Mouse (Mus musculus) frontal cortex, postnatal 25 days (tissue): ENCODE results near the gene Gm45713.
"Not testable (repeated sequence)": the region's sequence is repeated elsewhere in the genome, so short reads cannot be mapped to it uniquely, and the experiment has no call there.

Source experiments
- DNase-seq, 2 experiments: peaks; one replicate each; pipeline ENCODE4 v3.0.0; 2022; ENCODE audit warnings: low spot score in 2 of 2

The Gm45713 gene

DNA sequence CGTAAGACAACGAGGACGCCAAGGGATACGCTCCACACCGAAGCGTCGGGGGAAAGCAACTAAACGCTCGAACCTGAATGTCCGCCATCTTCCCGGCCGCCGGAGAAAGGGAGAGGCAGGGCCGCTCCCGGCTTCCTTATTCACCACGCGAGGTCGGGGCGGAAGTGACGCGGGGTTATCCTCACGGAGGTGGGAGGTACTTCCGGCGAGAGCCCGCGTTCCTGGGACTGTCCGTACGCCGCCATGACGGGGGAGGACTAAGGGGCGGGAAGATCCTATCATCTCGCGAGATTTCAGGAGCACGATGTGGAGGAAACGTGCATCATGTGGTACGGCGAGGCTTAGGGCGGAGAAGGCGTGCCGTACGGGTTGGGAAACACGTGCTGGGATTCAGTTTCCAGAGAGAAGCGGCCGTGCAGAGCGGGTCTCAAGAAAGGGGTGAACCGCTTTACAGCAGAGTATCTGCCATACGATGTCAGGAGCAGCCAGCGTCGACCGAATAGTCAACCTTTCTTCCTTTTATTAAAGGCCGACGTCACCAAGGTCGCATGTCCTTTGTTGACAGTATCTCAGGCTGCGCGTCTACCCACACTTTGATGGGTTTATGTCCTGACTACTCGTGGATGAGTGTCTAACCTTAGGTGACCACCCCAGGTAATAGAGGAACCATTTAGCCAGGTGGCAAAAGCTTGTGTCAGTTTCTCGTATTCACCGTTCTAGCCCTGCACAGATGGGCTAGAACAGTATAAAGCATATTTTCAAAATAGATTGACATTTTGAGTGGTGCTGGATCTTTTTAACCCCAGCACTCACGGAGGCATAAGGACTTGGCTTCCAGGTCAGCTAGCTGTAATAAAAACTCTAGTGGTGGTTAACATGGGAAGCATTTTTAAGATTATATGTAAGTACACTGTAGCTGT is 11.5 kb downstream of the Gm45713 start, which contains the start of gene Rps11:
Gene Rps11, minus strand, starts transcription at position 216 of the 920 bp plus-strand sequence.
- DNase-seq = peak; percentile 94 to 97

DNA sequence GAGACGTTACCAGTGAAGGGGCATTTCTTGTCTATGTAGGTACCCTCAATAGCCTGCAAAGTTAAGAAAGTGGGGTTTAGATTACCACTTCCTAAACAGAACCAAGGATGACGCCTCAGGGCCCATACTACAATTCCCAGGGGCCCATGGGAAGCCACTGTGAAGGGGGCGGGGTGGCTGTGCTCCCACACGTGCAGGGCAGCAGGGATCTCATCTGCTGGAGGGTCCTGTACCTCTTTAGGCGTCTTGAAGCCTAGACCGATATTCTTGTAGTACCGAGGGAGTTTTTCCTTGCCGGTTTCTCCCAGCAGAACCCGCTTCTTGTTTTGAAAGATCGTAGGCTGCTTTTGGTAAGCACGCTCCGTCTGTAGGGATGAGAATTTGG is 12.9 kb downstream of the Gm45713 start:
- DNase-seq = no peak

DNA sequence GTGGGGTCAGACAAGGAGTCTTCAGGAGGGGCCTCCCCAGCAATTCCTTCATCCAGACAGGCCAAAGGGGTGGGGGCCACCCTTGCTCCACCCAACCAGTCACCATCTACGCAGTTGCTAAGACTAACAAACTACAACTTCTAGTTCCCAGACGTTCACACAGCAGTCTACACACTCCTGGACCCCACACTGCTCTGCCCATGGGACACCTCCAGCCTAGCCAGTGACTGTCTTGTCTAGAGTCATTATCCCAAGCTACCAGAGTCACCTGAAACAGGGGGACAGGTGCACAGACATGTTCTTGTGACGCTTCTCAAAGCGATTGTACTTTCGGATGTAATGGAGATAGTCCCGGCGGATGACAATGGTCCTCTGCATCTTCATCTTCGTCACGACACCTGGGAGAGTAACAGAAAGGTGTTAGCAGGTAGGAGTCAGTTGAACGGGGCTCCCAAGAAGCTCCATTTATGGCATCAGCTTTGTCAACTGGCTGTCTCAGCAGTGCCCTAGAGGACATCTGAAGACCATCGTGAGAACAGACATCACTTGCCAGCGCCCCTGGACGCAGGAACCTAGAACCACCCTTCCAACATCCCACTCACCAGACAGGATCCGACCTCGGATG is 13.4 kb downstream of the Gm45713 start:
- no peak for DNase-seq

DNA sequence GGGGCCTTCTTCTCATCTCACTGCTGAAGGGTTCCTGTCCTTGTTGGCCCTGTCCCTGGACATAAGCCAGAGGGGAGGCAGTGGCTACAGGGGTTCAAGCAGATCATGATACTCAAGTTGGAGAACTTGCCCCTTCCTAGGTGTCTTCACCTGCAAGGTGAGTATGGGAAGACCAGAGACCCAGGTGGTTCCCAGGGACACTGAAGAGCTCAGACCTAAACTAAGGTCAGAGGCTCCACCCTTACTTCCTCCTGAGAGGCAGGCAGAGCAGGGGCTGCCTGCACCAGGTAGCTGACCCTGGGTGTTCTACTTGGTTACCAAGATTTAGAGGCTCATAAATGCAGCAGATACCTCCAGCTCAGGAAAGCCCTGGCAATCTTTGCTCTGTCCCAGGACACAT is 14.1 kb downstream of the Gm45713 start:
- DNase-seq = no peak

DNA sequence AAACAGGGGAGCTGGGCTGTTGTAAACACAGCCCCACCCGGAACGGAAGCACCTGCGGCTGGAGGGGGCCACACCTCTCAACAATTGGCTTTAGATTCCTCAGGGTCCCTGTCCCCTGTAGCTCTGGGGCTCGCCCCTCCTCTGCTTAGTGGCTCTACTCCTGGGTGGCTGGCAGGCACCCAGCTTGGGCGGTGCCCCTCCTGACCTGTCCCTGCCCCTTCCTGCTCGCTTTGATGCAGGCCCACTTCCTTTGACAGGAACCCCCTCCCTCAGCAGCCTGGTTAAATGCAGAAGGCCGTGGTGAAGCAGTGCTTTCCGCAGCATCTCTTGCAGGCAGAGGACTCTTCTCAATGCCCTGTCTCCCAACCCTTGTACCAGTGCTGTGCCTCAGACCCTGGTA is 14.6 kb downstream of the Gm45713 start:
- no peak for DNase-seq

DNA sequence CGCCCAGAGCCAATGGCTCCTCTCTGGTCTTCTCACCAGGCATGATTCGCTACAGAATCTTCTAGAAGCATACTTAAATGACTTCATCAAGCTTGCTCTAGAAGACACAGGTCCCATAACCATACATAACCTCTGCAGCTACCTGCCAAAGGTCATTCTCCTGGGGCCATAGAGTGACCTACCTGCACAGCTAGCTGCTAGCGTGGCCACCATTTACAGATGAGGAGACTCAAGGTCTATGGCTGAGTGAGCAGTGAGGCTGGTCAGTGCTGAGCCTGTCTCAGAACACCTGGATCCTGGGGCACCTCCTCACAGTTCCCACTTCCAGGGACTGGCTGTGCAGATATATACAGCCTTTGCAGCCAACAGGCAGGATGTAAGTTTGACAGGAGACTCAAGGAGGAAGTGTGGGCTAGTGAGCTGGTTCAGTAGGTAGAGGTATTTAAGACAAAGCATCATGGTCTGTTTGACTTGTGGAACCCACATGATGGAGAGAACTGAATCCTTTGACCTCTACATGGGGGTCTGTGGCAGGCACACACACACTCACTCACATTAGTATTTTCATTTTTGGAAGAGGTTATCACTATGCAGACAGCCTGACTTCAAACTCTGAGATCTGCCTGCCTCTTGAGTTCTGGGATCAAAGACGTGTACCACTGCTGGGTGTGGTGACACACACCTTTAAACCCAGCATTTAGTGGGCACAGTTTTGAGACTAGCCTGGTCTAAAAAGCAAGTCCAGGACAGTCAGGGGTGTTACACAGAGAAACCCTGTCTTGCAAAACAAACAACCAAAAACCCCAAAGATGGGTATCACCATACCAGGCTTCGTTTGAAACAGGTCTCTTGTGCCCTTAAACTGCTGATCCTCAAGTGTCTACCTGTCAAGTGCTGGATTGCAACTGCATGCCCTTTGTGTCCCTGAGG is 16.0 kb downstream of the Gm45713 start:
- no peak for DNase-seq

DNA sequence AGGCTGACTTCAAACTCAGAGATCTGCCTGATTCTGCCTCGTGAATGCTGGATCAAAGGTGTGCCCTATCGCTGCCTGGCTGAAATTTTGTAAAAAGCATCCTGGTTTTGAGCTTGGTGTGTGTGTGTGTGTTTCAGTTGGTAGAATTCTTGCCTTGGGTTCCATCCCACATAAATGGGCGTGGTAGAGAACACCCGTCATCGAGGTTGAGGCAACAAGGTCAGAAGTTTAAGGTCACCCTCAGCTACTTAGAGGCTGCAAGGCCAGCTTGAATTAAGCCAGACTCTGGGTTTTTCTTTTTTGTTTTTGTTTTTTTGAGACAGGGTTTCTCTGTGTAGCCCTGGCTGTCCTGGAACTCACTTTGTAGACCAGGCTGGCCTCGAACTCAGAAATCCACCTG is 17.7 kb downstream of the Gm45713 start:
- no peak for DNase-seq

DNA sequence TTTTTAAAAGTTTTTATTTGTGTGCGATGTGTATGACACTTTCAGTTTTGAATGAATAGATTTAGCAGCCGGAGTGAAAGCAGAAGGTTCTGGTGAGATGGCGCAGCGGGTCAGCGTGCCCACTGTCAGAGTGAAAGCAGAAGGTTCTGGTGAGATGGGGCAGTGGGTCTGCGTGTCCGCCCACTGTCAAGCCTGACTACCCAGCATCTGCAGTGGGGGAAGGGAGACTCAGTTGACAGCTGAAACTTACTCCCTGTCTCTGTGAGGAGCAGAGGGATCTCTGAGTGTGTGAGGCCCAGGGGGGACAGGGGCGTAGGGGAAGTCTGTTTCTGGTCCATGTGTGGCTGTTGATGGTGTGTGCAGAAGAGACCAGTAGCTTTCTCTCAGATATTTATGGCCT is 18.5 kb downstream of the Gm45713 start:
- no peak for DNase-seq

DNA sequence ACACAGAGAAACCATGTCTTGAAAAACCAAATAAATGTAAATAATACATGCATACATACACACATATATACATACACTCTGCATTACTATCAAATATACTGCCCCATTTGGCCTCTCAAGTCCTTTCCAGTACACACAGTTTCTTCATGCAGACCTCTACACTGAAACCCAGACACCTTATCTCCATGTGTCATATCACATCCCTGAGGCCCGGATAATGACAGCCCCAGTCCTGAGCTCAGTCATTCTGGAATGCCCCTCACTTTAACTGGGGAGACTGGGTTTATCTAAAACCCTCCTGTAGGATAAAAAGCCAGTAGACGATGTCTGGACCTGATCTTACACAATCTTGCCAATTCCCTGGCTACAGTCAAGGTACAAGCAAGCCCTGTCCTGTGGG is 22.6 kb downstream of the Gm45713 start:
- DNase-seq = no peak

DNA sequence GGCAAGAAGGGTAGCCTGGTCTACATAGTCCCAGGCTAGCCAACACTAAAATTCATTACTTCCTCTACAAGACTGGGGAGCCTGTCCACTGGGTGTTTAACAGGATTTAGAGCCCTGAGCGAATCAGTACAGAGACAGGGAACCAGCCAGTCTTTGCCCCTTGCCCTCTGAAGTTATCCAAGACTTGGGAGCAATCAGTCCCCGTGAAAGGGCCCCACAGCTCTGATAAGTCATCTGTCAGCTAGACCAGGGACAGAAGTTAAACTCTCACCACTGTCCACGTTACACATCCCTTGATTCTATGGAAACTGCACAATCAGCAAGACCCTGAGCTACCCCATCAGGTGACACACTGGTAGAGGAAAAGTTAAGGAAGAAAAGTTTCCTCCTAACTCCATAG is 23.5 kb downstream of the Gm45713 start:
- no peak for DNase-seq

DNA sequence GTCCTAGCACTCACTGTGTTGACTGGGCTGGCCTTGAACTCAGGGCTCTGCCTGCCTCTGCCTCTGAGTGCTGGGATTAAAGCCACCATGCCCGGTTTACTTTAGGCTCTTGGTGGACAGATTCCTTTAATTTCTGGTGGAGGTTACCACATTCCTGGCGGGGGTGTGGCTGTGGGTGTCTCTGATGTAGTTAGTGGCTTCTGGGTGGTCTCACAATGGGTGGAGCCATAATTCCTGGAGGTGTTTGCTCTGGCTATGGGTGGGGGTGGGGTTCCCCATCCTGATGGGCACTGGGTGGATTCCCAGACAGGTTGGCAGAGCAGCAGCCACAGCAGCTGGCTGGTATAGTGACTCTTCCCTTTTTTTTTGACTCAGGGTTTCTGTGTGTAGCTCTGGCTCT is 24.1 kb downstream of the Gm45713 start:
- no peak for DNase-seq

DNA sequence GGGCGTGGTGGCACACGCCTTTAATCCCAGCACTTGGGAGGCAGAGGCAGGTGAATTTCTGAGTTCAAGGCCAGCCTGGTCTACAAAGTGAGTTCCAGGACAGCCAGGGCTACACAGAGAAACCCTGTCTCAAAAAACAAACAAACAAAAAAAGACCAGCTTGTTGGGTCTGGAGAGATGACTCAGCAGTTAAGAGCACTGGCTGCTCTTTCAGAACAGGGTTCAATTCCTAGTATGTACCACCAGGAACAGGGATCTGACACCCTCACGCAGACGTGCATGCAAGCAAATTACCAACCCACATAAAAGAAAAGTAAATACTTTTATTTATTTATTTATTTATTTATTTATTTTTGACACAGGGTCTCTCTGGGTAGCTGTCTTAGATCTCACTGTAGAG is 25.9 kb downstream of the Gm45713 start:
- DNase-seq = not testable (repeated sequence)

DNA sequence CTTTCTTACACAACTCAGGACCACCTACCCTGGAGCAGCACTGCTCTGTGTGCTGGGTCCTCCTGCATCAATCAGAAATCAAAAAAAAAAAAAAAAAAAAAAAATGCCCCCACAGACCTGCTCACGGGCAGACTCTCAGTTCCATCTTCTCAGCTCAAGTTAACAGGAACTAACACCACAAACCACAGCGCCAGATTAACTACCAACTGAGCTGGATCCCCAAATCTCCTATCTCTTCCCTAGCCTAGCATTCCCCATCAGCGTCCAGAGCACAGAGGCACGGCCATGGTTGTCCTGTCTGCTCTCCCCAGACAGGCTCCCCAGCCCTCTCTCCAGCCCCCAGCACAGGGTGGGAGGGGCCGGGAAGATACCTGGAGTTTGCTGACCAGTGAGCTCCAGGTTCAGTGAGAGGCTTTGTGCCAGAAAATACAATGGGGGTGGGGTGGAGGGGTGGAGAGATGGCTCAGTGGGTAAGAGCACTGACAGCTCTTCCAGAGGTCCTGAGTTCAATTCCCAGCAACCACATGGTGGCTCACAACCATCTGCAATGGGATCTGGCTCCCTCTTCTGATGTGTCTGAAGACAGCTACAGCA is 28.9 kb downstream of the Gm45713 start:
- no peak for DNase-seq

DNA sequence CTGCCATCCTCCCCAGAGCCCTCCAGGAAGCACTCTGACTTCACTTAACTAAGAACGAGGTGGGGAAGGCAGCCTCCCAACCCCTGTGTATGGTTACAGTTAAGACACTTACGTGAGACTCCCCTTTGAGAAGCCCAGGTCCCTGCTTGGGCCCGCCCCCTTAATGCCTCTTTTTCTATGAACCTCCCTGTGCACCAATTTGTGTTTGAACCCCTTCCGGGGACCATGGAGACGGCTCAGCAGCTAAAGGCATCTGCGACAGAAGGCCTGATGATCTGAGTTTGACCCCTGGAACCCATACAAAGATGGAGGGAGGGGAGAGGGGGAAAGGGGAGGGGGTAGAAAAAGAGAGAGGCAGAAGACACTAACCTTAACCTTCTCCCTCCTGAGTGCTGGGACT is 29.6 kb downstream of the Gm45713 start:
- DNase-seq = no peak

DNA sequence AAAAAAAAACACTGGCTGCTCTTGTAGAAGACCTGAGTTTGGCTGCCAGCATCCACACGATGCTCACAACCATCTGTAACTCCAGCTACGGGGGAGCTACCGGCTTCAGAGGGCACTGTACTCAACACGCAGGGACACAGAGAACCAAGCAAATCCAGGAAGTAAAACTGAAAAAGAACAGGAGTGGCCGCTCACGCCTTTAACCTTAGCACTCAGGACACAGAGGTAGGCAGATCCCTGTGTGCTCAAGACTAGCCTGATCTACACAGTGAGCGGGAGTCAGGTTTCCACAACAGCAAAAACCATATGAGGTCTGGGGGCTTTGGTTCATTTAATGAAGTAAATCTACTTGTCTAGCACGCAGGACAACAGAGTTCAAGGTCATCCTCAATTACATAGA is 30.5 kb downstream of the Gm45713 start:
- no peak for DNase-seq

DNA sequence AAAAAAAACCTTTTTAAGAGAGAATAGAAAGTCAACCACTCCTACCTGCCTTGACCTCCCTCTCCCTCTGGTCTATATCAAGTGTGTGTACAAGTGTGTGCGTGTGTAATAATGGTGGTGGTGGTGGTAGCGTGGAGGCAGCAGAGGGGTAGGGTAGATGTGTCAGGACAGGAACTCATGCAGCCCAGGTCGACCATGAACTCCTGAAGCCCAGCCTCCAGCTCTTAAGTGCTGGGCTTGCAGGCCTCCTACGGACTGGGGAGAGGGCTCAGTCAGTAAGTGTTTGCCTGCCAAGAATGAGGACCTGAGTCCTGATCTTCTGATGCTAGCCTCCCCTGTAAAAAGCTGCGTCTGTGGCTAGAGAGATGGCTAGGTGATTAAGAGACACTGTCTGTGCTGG is 31.1 kb downstream of the Gm45713 start:
- no peak for DNase-seq

DNA sequence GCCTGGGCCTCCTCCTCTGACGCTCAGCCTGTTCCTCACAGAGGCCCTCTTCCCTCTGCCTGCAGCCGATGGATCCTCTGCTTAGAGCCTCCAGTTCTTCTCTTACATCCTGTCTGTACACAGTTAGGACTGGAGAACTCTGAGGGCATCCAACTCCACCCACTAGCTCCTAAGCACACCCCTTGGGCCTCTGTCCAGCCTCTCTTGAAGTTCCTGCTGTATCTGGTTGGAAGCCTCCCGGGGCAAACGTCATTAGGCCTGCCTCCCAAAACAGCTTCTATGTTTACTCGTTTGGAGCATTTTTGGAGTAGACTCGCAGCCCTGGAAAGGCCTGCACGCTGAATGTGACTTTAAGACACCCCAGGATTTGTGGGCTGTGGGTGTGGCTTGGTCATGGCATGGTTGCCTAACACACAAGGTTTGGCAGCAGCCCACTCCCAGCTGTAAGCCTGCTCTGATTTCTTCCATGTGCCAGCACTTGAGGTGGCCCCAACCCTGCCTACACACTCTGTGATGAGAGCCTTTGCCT is 32.3 kb downstream of the Gm45713 start, which contains the start of gene Fcgrt:
Gene Fcgrt, minus strand, starts transcription at position 200 of the 529 bp plus-strand sequence.
- no peak for DNase-seq

DNA sequence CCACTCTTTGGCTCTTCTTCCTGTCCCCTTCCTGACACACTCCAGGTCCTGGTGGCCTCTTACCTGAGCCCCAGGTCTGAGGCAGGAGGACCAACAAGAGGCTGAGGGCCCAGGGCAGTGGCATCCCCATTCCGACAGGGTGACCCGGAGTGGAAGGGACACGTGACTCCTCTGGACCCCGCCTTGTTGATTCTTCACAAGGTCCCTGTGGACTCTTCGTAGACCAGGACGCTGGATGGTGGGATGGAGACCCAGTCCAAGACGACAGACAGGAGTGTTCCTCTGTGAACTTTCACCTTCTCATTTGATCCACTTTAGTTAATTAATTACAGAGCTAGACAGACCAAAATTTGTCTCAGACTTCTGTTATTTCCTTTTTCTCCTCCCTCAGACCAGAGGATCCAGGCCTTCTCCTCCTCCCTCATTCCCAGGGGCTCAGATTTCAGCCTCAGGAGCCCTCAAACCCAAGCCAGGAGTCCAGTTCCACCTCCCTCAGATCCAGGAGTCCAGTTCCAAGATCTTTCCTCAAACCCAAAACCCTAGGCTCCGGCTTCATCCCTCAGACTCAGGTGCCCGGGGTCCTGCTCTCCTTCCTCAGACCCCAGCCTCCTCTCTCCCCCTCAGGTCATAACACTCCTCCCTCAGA is 33.0 kb downstream of the Gm45713 start:
- no peak for DNase-seq

DNA sequence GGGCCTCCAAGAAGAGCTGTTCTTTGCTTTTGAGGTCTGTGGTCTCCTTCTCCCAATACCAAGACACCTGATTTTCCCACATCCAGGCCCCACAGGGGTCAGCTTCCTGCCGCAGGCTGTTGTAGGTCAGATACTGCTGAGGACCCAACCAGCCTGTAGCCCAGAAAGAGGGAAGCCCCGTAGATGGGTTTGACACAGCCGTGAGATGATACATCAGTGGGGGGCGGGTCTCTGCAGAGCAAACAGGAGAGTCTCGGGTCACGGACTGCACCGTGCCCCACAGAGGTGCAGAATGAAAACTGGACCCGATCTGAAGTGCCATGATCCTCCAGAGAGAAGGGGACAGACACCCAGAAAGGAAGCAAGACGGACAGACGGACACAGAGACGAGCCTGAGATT is 33.6 kb downstream of the Gm45713 start:
- DNase-seq = no peak

DNA sequence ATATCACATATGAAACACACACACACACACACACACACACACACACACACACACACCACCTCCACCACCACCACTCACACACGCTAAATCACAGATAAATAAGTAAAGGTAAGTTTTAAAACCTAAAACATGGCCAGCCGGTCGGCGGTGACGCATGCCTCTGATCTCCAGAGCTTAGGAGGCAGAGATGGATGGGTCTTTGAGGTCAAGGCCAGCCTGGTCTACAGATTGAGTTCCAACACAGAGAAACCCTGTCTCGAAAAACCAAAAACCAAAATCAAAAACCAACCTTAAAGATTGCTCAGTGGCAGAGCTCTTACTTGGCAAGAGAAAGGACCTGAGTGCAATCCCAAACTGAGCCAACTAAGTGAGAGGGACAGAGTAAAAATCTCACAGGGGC is 36.0 kb downstream of the Gm45713 start:
- no peak for DNase-seq
